ENCODE assay signal across 8 mouse cellular contexts in the genomic region with DNA sequence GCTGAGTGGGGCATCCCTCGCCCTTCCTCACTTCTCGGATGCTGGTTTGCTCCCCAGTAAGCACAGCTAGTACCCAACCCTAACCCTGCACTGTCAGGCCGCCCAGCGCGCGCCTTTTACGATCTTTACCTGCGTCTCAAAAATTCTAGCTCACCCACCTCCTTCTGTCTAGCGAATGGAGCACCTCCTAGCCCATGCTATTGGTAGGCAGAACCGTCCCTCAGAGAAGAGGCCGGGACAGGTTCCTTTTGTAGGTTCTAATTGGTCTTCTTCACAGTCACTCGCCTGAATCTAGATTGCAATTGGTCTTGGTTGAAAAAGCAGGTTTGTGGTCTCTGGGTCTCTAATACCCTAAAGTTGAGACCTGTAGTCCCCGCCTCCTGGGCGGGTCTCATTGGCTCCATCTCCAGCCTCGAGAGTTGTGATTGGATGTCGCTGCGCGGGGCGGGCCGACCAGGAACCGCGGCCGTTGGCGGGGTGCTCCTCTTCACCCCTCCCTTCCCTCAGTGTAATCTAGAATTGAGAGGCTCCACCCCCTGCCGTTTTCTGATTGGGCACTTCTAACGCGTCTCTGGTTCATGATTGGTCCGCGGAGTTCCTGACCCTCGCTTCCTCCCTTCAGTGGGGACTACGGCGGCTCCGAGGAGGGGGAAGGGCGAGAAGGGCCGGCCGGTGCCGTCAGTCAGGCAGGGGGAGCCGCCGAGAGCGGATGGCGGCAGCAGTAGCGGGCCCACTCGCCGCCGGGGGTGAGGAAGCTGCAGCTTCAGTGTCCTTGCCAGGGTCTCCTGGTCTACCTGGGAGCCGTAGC. TPM values are rescaled to one million over a fixed set of nuclear protein-coding genes. Genes with fewer than 3 reads are reported as not detected.
DNase-seq lines count a peak whose midpoint lies in the region; ATAC-seq and TF ChIP-seq lines count a peak whose summit lies in the region.

Gene Fbxo24, minus strand, starts transcription at position 505 of the 808 bp plus-strand sequence.
Gene Lrch4, plus strand, starts transcription at position 624 of the 808 bp plus-strand sequence.
Gene Gm20605, plus strand, starts transcription at position 678 of the 808 bp plus-strand sequence.

- H3K4me1 ChIP-seq in heart, embryonic 12.5 days (replicated peaks): peaks cover 37% of the 10 kb centered on the region
- peaks cover 23% of the 10 kb centered on the region; the same call in 1 of the 2 replicates for H3K4me1 ChIP-seq in kidney, postnatal 0 days (replicated peaks; ENCODE audit: insufficient read depth, low read length)
- peaks cover 30% of the 10 kb centered on the region for H3K4me1 ChIP-seq in liver, embryonic 11.5 days (replicated peaks; ENCODE audit: control insufficient read depth, insufficient read depth, low read length)
- H3K4me1 ChIP-seq in stomach, embryonic 14.5 days (ENCODE audit: control insufficient read depth, insufficient read depth, low read length): peaks cover 27% of the 10 kb centered on the region

- peak within 1 kb of the TSS; percentile 79 for H3K9ac ChIP-seq in heart, embryonic 12.5 days
- peak within 1 kb of the TSS; percentile 78 for H3K9ac ChIP-seq in kidney, postnatal 0 days (ENCODE audit: low read depth, low read length)
- H3K9ac ChIP-seq in liver, embryonic 11.5 days (ENCODE audit: low read depth, low read length): peak within 1 kb of the TSS; percentile 86
- H3K9ac ChIP-seq in stomach, embryonic 14.5 days (replicated peaks; ENCODE audit: low read depth, low read length): peak within 1 kb of the TSS; percentile 82

- no peaks in the 10 kb centered on the region for H3K9me3 ChIP-seq in heart, embryonic 12.5 days (replicated peaks)
- H3K9me3 ChIP-seq in kidney, postnatal 0 days (replicated peaks; ENCODE audit: low read length): no peaks in the 10 kb centered on the region
- no peaks in the 10 kb centered on the region for H3K9me3 ChIP-seq in liver, embryonic 11.5 days (ENCODE audit: control insufficient read depth, low read length)
- no peaks in the 10 kb centered on the region for H3K9me3 ChIP-seq in stomach, embryonic 14.5 days (ENCODE audit: control insufficient read depth, low read depth, low read length)

- TF ChIP-seq CTCF in kidney, postnatal 0 days (IDR thresholded peaks at IDR 0.05; ENCODE audit: low read depth): peak; percentile 39

- peaks cover 8% of the 10 kb centered on the region for H3K36me3 ChIP-seq in heart, embryonic 12.5 days
- peaks cover 5% of the 10 kb centered on the region; the same call in 1 of the 2 replicates for H3K36me3 ChIP-seq in kidney, postnatal 0 days (ENCODE audit: insufficient read depth, low read length)
- H3K36me3 ChIP-seq in liver, embryonic 11.5 days (ENCODE audit: control insufficient read depth, insufficient read depth, low read length): peaks cover under 1% of the 10 kb centered on the region; the same call in 1 of the 2 replicates
- H3K36me3 ChIP-seq in stomach, embryonic 14.5 days (ENCODE audit: control insufficient read depth, insufficient read depth, low read length): peaks cover 10% of the 10 kb centered on the region

- peak within 1 kb of the TSS; percentile 83 for H3K4me2 ChIP-seq in heart, embryonic 12.5 days
- H3K4me2 ChIP-seq in kidney, postnatal 0 days (ENCODE audit: low read length): peak within 1 kb of the TSS; percentile 72
- H3K4me2 ChIP-seq in liver, embryonic 11.5 days: peak within 1 kb of the TSS; percentile 96
- H3K4me2 ChIP-seq in stomach, embryonic 14.5 days (replicated peaks; ENCODE audit: low read depth, low read length): peak within 1 kb of the TSS; percentile 61

- H3K27me3 ChIP-seq in heart, embryonic 12.5 days (replicated peaks): no peaks in the 10 kb centered on the region
- H3K27me3 ChIP-seq in kidney, postnatal 0 days (ENCODE audit: insufficient read depth, low read length): no peaks in the 10 kb centered on the region
- H3K27me3 ChIP-seq in liver, embryonic 11.5 days (replicated peaks; ENCODE audit: control insufficient read depth, insufficient read depth, low read length): no peaks in the 10 kb centered on the region
- H3K27me3 ChIP-seq in stomach, embryonic 14.5 days (ENCODE audit: control insufficient read depth, insufficient read depth, low read length): no peaks in the 10 kb centered on the region

- DNase-seq in CD4-positive helper T cell, adult 2 months (ENCODE audit: low read depth, low spot score): peak; percentile 100
- peak; percentile 100 for DNase-seq in brain, embryonic 18.5 days (ENCODE audit: low read depth, low spot score)
- DNase-seq in kidney, postnatal 0 days (ENCODE audit: low spot score): peak; percentile 100
- peak; percentile 97 for DNase-seq in liver, embryonic 11.5 days (ENCODE audit: low spot score)
- peak; percentile 100 for DNase-seq in naive thymus-derived CD4-positive, alpha-beta T cell, adult 2 months (ENCODE audit: low read depth)

- H3K27ac ChIP-seq in heart, embryonic 12.5 days (ENCODE audit: poor library complexity, severe bottlenecking): peak within 1 kb of the TSS; percentile 89
- peak within 1 kb of the TSS; percentile 96 for H3K27ac ChIP-seq in kidney, postnatal 0 days
- H3K27ac ChIP-seq in liver, embryonic 11.5 days (ENCODE audit: low read depth, low read length): peak within 1 kb of the TSS; percentile 98
- H3K27ac ChIP-seq in stomach, embryonic 14.5 days (ENCODE audit: low read length): peak within 1 kb of the TSS; percentile 97

- ATAC-seq in erythroid progenitor cell, adult 5-6 weeks (replicated peaks; ENCODE audit: low FRiP score, poor library complexity, severe bottlenecking): peak; percentile 90
- ATAC-seq in heart, embryonic 12.5 days (ENCODE audit: insufficient number of reproducible peaks, low FRiP score): peak; percentile 98
- ATAC-seq in kidney, postnatal 0 days (replicated peaks; ENCODE audit: low FRiP score, low read depth): peak; percentile 95
- ATAC-seq in liver, embryonic 11.5 days (replicated peaks; ENCODE audit: low FRiP score): peak; percentile 95
- peak; percentile 97 for ATAC-seq in stomach, embryonic 14.5 days (ENCODE audit: insufficient number of reproducible peaks, insufficient read depth, low FRiP score, low read depth)

- WGBS in heart, embryonic 12.5 days: under 1% methylated on average over 45 of the region's 46 CpGs
- under 1% methylated on average over 44 of the region's 46 CpGs for WGBS in kidney, postnatal 0 days
- WGBS in liver, embryonic 11.5 days: under 1% methylated on average over 46 of the region's 46 CpGs
- WGBS in stomach, embryonic 14.5 days: under 1% methylated on average over 45 of the region's 46 CpGs

- H3K4me3 ChIP-seq in heart, embryonic 12.5 days: peak within 1 kb of the TSS; percentile 73
- peak within 1 kb of the TSS; percentile 74 for H3K4me3 ChIP-seq in kidney, postnatal 0 days (replicated peaks; ENCODE audit: low read depth, low read length)
- peak within 1 kb of the TSS; percentile 81 for H3K4me3 ChIP-seq in liver, embryonic 11.5 days (ENCODE audit: low read depth, low read length)
- peak within 1 kb of the TSS; percentile 91 for H3K4me3 ChIP-seq in stomach, embryonic 14.5 days (ENCODE audit: low read depth, low read length)

RNA-seq across cellular contexts. Expression of gene Fbxo24, which starts in this region (rescaled TPM):
- total RNA-seq in erythroid progenitor cell, adult 5-6 weeks (2015; ENCODE audit: low replicate concordance): not detected in 2 replicates
- not detected in 2 replicates for total RNA-seq in erythroid progenitor cell, adult 5-6 weeks (2017; ENCODE audit: low replicate concordance)
- 0.15 TPM in 1 of 2 replicates, not detected in the other for polyA plus RNA-seq in heart, embryonic 12.5 days (2016; fragmentation: Nextera tagmentation; extraction: Ambion mirVana)
- 0.14 and 0.17 TPM in 2 replicates for polyA plus RNA-seq in kidney, postnatal 0 days (2015; fragmentation: Nextera tagmentation; extraction: Ambion mirVana)
- polyA plus RNA-seq in liver, embryonic 11.5 days (2014; fragmentation: Nextera tagmentation; extraction: Ambion mirVana): 0.18 TPM in 1 of 2 replicates, not detected in the other
- 0.14 and 0.20 TPM in 2 replicates for polyA plus RNA-seq in stomach, embryonic 14.5 days (2014; fragmentation: Nextera tagmentation; extraction: Ambion mirVana)

RNA-seq across cellular contexts. Expression of gene Lrch4, which starts in this region (rescaled TPM):
- 46.9 and 75.0 TPM in 2 replicates for total RNA-seq in erythroid progenitor cell, adult 5-6 weeks (2015; ENCODE audit: low replicate concordance)
- total RNA-seq in erythroid progenitor cell, adult 5-6 weeks (2017; ENCODE audit: low replicate concordance): 32.0 and 37.7 TPM in 2 replicates
- polyA plus RNA-seq in heart, embryonic 12.5 days (2016; fragmentation: Nextera tagmentation; extraction: Ambion mirVana): 24.3 and 27.3 TPM in 2 replicates
- 42.6 and 42.9 TPM in 2 replicates for polyA plus RNA-seq in kidney, postnatal 0 days (2015; fragmentation: Nextera tagmentation; extraction: Ambion mirVana)
- 46.6 and 54.5 TPM in 2 replicates for polyA plus RNA-seq in liver, embryonic 11.5 days (2014; fragmentation: Nextera tagmentation; extraction: Ambion mirVana)
- polyA plus RNA-seq in stomach, embryonic 14.5 days (2014; fragmentation: Nextera tagmentation; extraction: Ambion mirVana): 37.1 and 39.2 TPM in 2 replicates

RNA-seq across cellular contexts. Expression of gene Gm20605, which starts in this region (rescaled TPM):
- 17.3 and 25.2 TPM in 2 replicates for total RNA-seq in erythroid progenitor cell, adult 5-6 weeks (2015; ENCODE audit: low replicate concordance)
- total RNA-seq in erythroid progenitor cell, adult 5-6 weeks (2017; ENCODE audit: low replicate concordance): 6.1 and 17.1 TPM in 2 replicates
- 6.9 and 7.1 TPM in 2 replicates for polyA plus RNA-seq in heart, embryonic 12.5 days (2016; fragmentation: Nextera tagmentation; extraction: Ambion mirVana)
- 5.3 and 6.2 TPM in 2 replicates for polyA plus RNA-seq in kidney, postnatal 0 days (2015; fragmentation: Nextera tagmentation; extraction: Ambion mirVana)
- 11.6 and 13.2 TPM in 2 replicates for polyA plus RNA-seq in liver, embryonic 11.5 days (2014; fragmentation: Nextera tagmentation; extraction: Ambion mirVana)
- polyA plus RNA-seq in stomach, embryonic 14.5 days (2014; fragmentation: Nextera tagmentation; extraction: Ambion mirVana): 8.1 and 10.7 TPM in 2 replicates

Comparison
In these comparisons a context has a peak if more than half of its experiments do, and no peak if none do; other contexts are left out.
1. Peak in every context shown above with its lines: DNase-seq, ATAC-seq, H3K4me3 ChIP-seq and H3K27ac ChIP-seq.